Mouse (Mus musculus): ENCODE measurements around the gene Adgrl2. TPM values are rescaled to one million over a fixed set of nuclear protein-coding genes. Genes with fewer than 3 reads are reported as not detected.
A peak's percentile ranks its signal among the peaks of the same experiment; 100 is the strongest.

Gene Adgrl2
- polyA plus RNA-seq, 1 experiment from 2014 or later, result 114 TPM

- ATAC-seq, result no peak
- peaks cover 26% of the 10 kb centered on the region for H3K4me1 ChIP-seq (ENCODE audit: control insufficient read depth, insufficient read depth, low read depth, low read length)
- H3K9ac ChIP-seq (ENCODE audit: low read depth, low read length), result no peak overlapping the region
These were observed 30.1 kb downstream of the Adgrl2 start for GRCm38 (mm10) chr3:148960215-148960614.

GRCm38 (mm10) chr3:148959327-148960025 is 30.9 kb downstream of the Adgrl2 start:
- Histone ChIP-seq H3K27ac (ENCODE audit: low read depth, low read length) (no peak overlapping the region), H3K27me3 (replicated peaks; ENCODE audit: control insufficient read depth, insufficient read depth, low read length) (no peaks in the 10 kb centered on the region), H3K4me3 (ENCODE audit: low read length) (peak overlapping the region; percentile 32), H3K4me1 (ENCODE audit: control insufficient read depth, insufficient read depth, low read depth, low read length) (peaks cover 22% of the 10 kb centered on the region), H3K9me3 (ENCODE audit: control insufficient read depth, low read length) (no peaks in the 10 kb centered on the region), H3K36me3 (ENCODE audit: control insufficient read depth, insufficient read depth, low read length) (no peaks in the 10 kb centered on the region), H3K9ac (ENCODE audit: low read depth, low read length) (peak overlapping the region; percentile 43), H3K4me2 (ENCODE audit: low read length) (peak overlapping the region; percentile 60)
- WGBS, result 16% methylated on average over 15 of the region's 15 CpGs
- ATAC-seq, result 0 out of 2 replicates have a peak, but pooled peaks have one; percentile 15

More at GRCm38 (mm10) chr3:148960215-148960614, 30.1 kb downstream of the Adgrl2 start:
- Histone ChIP-seq H3K9me3 (ENCODE audit: control insufficient read depth, low read length) (no peaks in the 10 kb centered on the region), H3K4me2 (ENCODE audit: low read length) (no peak overlapping the region), H3K4me3 (ENCODE audit: low read length) (no peak overlapping the region), H3K27ac (ENCODE audit: low read depth, low read length) (no peak overlapping the region), H3K27me3 (replicated peaks; ENCODE audit: control insufficient read depth, insufficient read depth, low read length) (no peaks in the 10 kb centered on the region), H3K36me3 (ENCODE audit: control insufficient read depth, insufficient read depth, low read length) (no peaks in the 10 kb centered on the region)
- WGBS, result 84% methylated on average over 10 of the region's 10 CpGs

DNA sequence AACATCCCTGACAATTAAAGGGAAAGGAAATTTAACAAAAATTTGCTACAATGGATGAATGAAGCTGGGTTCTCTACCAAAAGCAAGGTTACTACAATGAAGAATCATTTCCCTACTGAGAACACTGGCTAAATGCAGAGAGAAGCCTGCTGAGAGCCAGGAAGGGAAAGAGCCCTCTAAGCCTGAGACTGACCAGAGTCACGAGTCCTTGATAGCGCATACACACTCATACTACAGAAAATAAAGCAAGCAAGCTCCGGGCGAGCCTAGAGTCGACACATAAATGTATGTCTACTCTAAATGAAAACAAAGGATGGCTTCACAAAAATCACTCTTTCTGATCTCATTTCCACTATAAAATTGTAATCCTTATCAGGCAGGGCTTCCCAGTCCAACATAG is 31.6 kb downstream of the Adgrl2 start:
- no peak overlapping the region for H3K9ac ChIP-seq (ENCODE audit: low read depth, low read length)
- peak overlapping the region; percentile 60 for H3K4me2 ChIP-seq (ENCODE audit: low read length)
- peaks cover 22% of the 10 kb centered on the region for H3K4me1 ChIP-seq (ENCODE audit: control insufficient read depth, insufficient read depth, low read depth, low read length)

DNA sequence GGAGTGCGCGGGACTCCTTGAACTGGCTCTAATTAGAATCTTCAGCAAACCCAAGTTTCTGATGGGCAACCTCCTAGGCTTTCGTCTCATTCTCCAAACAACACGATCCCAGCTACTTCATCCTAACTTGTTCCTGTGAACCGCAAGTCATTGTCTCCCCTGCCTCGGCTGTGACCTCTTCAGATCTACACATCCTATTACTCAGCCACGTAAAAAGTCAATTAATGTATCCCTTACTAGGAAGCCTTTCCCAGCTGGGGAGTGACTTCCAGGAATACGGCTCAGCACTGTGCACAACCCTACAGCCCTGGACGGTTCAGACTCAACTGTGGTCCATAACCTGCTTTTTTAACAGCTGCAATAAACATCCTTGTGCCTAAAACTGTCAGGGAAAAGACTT is 32.2 kb downstream of the Adgrl2 start:
- H3K4me2 ChIP-seq (ENCODE audit: low read length), result no peak overlapping the region
- no peak for ATAC-seq
- no peaks in the 10 kb centered on the region for H3K27me3 ChIP-seq (replicated peaks; ENCODE audit: control insufficient read depth, insufficient read depth, low read length)
- 61% methylated on average over 9 of the region's 9 CpGs for WGBS
- H3K27ac ChIP-seq (ENCODE audit: low read depth, low read length), result no peak overlapping the region
- H3K4me3 ChIP-seq (ENCODE audit: low read length), result no peak overlapping the region
- H3K36me3 ChIP-seq (ENCODE audit: control insufficient read depth, insufficient read depth, low read length), result no peaks in the 10 kb centered on the region
- H3K9ac ChIP-seq (ENCODE audit: low read depth, low read length), result no peak overlapping the region
- H3K9me3 ChIP-seq (ENCODE audit: control insufficient read depth, low read length), result no peaks in the 10 kb centered on the region
- H3K4me1 ChIP-seq (ENCODE audit: control insufficient read depth, insufficient read depth, low read depth, low read length), result peaks cover 22% of the 10 kb centered on the region

More for the DNA sequence above, 31.6 kb downstream of the Adgrl2 start:
- Histone ChIP-seq H3K27ac (ENCODE audit: low read depth, low read length) (no peak overlapping the region), H3K4me3 (ENCODE audit: low read length) (no peak overlapping the region), H3K9me3 (ENCODE audit: control insufficient read depth, low read length) (no peaks in the 10 kb centered on the region), H3K36me3 (ENCODE audit: control insufficient read depth, insufficient read depth, low read length) (no peaks in the 10 kb centered on the region), H3K27me3 (replicated peaks; ENCODE audit: control insufficient read depth, insufficient read depth, low read length) (no peaks in the 10 kb centered on the region)
- WGBS, result 63% methylated on average over 5 of the region's 5 CpGs
- ATAC-seq, result no peak

DNA sequence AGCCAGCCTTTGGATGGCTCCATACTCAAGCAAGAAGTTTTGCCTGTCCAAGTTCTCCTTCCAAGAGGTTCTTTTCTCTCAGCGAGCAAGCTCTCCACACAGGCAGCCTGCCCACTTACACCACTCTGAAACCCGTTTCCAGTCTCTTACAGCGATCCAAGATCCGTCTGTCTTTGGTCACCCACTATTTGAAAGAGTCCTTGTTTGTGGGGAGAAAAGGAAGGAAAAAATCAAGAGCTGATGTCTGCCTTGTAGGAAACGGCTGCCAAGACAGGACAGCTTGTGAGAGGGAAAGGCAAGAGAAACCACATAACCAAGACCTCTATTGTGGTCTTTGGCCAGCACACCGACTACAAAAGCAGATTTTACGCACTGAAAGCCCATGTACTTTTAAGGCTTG is 33.5 kb downstream of the Adgrl2 start:
- peak; percentile 66; the same call in 1 of the 2 replicates for ATAC-seq
- Histone ChIP-seq H3K4me1 (ENCODE audit: control insufficient read depth, insufficient read depth, low read depth, low read length) (peaks cover 22% of the 10 kb centered on the region), H3K9ac (ENCODE audit: low read depth, low read length) (no peak overlapping the region), H3K4me2 (ENCODE audit: low read length) (no peak overlapping the region), H3K36me3 (ENCODE audit: control insufficient read depth, insufficient read depth, low read length) (no peaks in the 10 kb centered on the region), H3K27me3 (replicated peaks; ENCODE audit: control insufficient read depth, insufficient read depth, low read length) (no peaks in the 10 kb centered on the region), H3K4me3 (ENCODE audit: low read length) (no peak overlapping the region), H3K27ac (ENCODE audit: low read depth, low read length) (no peak overlapping the region), H3K9me3 (ENCODE audit: control insufficient read depth, low read length) (no peaks in the 10 kb centered on the region)
- 67% methylated on average over 7 of the region's 7 CpGs for WGBS

GRCm38 (mm10) chr3:148949796-148950195 is 40.6 kb downstream of the Adgrl2 start:
- peaks cover 6% of the 10 kb centered on the region for H3K4me1 ChIP-seq (ENCODE audit: control insufficient read depth, insufficient read depth, low read depth, low read length)
- no peak for ATAC-seq
- WGBS, result 50% methylated on average over 8 of the region's 8 CpGs
- peak overlapping the region; percentile 16; the same call in 1 of the 2 replicates for H3K4me2 ChIP-seq (ENCODE audit: low read length)
- H3K9ac ChIP-seq (ENCODE audit: low read depth, low read length), result no peak overlapping the region
- no peaks in the 10 kb centered on the region for H3K27me3 ChIP-seq (replicated peaks; ENCODE audit: control insufficient read depth, insufficient read depth, low read length)
- H3K9me3 ChIP-seq (ENCODE audit: control insufficient read depth, low read length), result no peaks in the 10 kb centered on the region
- H3K36me3 ChIP-seq (ENCODE audit: control insufficient read depth, insufficient read depth, low read length), result no peaks in the 10 kb centered on the region
- no peak overlapping the region for H3K4me3 ChIP-seq (ENCODE audit: low read length)
- H3K27ac ChIP-seq (ENCODE audit: low read depth, low read length), result no peak overlapping the region

GRCm38 (mm10) chr3:148947805-148948405 is 42.5 kb downstream of the Adgrl2 start:
- no peaks in the 10 kb centered on the region for H3K36me3 ChIP-seq (ENCODE audit: control insufficient read depth, insufficient read depth, low read length)
- no peak overlapping the region for H3K4me3 ChIP-seq (ENCODE audit: low read length)
- no peaks in the 10 kb centered on the region for H3K27me3 ChIP-seq (replicated peaks; ENCODE audit: control insufficient read depth, insufficient read depth, low read length)
- H3K27ac ChIP-seq (ENCODE audit: low read depth, low read length), result no peak overlapping the region
- ATAC-seq, result no peak; the same call in 1 of the 2 replicates
- H3K4me2 ChIP-seq (ENCODE audit: low read length), result no peak overlapping the region
- H3K9ac ChIP-seq (ENCODE audit: low read depth, low read length), result no peak overlapping the region
- H3K4me1 ChIP-seq (ENCODE audit: control insufficient read depth, insufficient read depth, low read depth, low read length), result peaks cover 6% of the 10 kb centered on the region
- H3K9me3 ChIP-seq (ENCODE audit: control insufficient read depth, low read length), result no peaks in the 10 kb centered on the region
- WGBS, result 27% methylated on average over 9 of the region's 9 CpGs

DNA sequence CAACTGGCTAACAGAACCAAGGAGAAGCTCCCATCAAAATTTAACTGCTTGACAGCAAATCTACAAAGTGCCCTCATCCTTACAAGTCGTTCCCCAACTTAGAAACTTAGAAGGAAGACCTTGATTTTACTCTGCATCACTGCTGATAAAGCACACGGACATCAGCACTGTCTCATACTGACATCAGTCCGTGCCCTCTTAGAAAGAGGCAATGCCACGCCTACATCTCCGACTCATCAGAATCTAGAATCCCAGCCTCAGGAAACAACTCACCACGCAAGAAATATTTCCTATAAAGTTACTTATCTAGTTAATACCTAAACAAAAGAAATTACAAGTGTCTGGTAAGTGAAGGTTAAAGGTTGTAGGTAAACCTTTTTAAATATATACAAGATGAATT is 43.1 kb downstream of the Adgrl2 start:
- H3K27me3 ChIP-seq (replicated peaks; ENCODE audit: control insufficient read depth, insufficient read depth, low read length), result no peaks in the 10 kb centered on the region
- H3K9me3 ChIP-seq (ENCODE audit: control insufficient read depth, low read length), result no peaks in the 10 kb centered on the region
- no peak overlapping the region for H3K4me3 ChIP-seq (ENCODE audit: low read length)
- peaks cover 6% of the 10 kb centered on the region for H3K4me1 ChIP-seq (ENCODE audit: control insufficient read depth, insufficient read depth, low read depth, low read length)
- ATAC-seq, result no peak
- H3K4me2 ChIP-seq (ENCODE audit: low read length), result no peak overlapping the region
- H3K36me3 ChIP-seq (ENCODE audit: control insufficient read depth, insufficient read depth, low read length), result no peaks in the 10 kb centered on the region
- H3K9ac ChIP-seq (ENCODE audit: low read depth, low read length), result no peak overlapping the region
- 69% methylated on average over 6 of the region's 6 CpGs for WGBS
- no peak overlapping the region for H3K27ac ChIP-seq (ENCODE audit: low read depth, low read length)

DNA sequence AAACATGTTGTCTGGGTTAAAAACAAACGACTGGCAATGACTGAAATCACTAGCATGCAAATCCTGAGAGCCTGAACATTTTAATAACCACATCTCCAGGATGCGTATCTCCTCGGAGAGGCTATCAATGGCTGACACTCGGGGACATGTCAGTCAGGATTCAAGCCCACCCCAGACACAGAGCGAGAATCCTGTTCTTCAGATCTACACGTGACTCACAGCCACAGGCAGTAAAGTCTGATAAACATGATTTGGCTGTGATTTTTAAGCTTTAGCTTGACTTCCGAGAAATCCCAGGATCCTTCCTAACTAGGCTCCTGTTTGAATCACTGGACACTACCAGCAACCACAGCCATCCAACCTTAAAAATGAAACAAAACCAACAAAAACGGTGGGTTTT is 44.8 kb downstream of the Adgrl2 start:
- Histone ChIP-seq H3K9ac (ENCODE audit: low read depth, low read length) (no peak overlapping the region), H3K27me3 (replicated peaks; ENCODE audit: control insufficient read depth, insufficient read depth, low read length) (no peaks in the 10 kb centered on the region), H3K36me3 (ENCODE audit: control insufficient read depth, insufficient read depth, low read length) (no peaks in the 10 kb centered on the region), H3K4me1 (ENCODE audit: control insufficient read depth, insufficient read depth, low read depth, low read length) (peaks cover 6% of the 10 kb centered on the region), H3K27ac (ENCODE audit: low read depth, low read length) (no peak overlapping the region), H3K9me3 (ENCODE audit: control insufficient read depth, low read length) (no peaks in the 10 kb centered on the region), H3K4me3 (ENCODE audit: low read length) (no peak overlapping the region), H3K4me2 (ENCODE audit: low read length) (peak overlapping the region; percentile 2)
- WGBS, result 28% methylated on average over 8 of the region's 8 CpGs
- no peak; the same call in 1 of the 2 replicates for ATAC-seq
